Mouse (Mus musculus) liver, embryonic 11.5 days (tissue): ENCODE results near the gene Rhcg. TPM values are rescaled to one million over a fixed set of nuclear protein-coding genes. Genes with fewer than 3 reads are reported as not detected.

Experiments
- ATAC-seq: fragments of 200-750 bp; cut with Nextera tagmentation; replicated peaks from 2 replicates; pipeline ENCODE4 v1.8.0; 2017; ENCODE audit warnings: moderate number of reproducible peaks, mild to moderate bottlenecking, moderate TSS enrichment, moderate library complexity; ENCODE audit not compliant: low FRiP score
- DNase-seq: peaks from one replicate; pipeline ENCODE4 v3.0.0-alpha.2; 2017; ENCODE audit warnings: low spot score
- H3K27ac ChIP-seq: fragments of 300-500 bp; sonication (generic); 2 replicates; pipeline ENCODE4 v1.5.1; 2014; ENCODE audit warnings: mild to moderate bottlenecking, low read depth, low read length, control low read depth
- H3K27me3 ChIP-seq: fragments of 300-500 bp; sonication (generic); replicated peaks from 2 replicates; pipeline ENCODE4 v1.6.1; 2014; ENCODE audit warnings: low read length, mixed read lengths; ENCODE audit not compliant: control insufficient read depth, insufficient read depth
- H3K36me3 ChIP-seq: fragments of 300-500 bp; sonication (generic); 2 replicates; pipeline ENCODE4 v1.6.1; 2014; ENCODE audit warnings: mild to moderate bottlenecking, low read length, moderate library complexity, mixed read lengths; ENCODE audit not compliant: control insufficient read depth, insufficient read depth
- H3K4me1 ChIP-seq: fragments of 300-500 bp; sonication (generic); replicated peaks from 2 replicates; pipeline ENCODE4 v1.6.1; 2014; ENCODE audit warnings: low read length, mixed read lengths; ENCODE audit not compliant: control insufficient read depth, insufficient read depth
- H3K4me2 ChIP-seq: fragments of 300-500 bp; sonication (generic); 2 replicates; pipeline ENCODE4 v1.6.1; 2014; ENCODE audit warnings: mild to moderate bottlenecking, control low read depth, moderate library complexity
- H3K4me3 ChIP-seq: fragments of 300-500 bp; sonication (generic); 2 replicates; pipeline ENCODE4 v1.5.1; 2014; ENCODE audit warnings: low read depth, low read length, control low read depth
- H3K9ac ChIP-seq: fragments of 300-500 bp; sonication (generic); 2 replicates; pipeline ENCODE4 v1.6.1; 2014; ENCODE audit warnings: low read depth, low read length, control low read depth
- H3K9me3 ChIP-seq: fragments of 300-500 bp; sonication (generic); 2 replicates; pipeline ENCODE4 v1.6.1; 2016; ENCODE audit warnings: low read length, inconsistent platforms, mixed read lengths; ENCODE audit not compliant: control insufficient read depth
- WGBS: fragments of 180-500 bp; shearing (Covaris S2); extraction: QIAGEN DNeasy Blood & Tissue Kit; methylation state at CpG from one replicate; pipeline ENCODE4 v1.1.7; 2014; 5-methylcytosine and 5-hydroxymethylcytosine counted together
- polyA plus RNA-seq: library from polyadenylated mRNA; unstranded; fragments of >200 nt; fragmentation: Nextera tagmentation; extraction: Ambion mirVana; gene quantifications from 2 replicates; pipeline ENCODE4 v1.2.1, GENCODE M21; 2014

Rhcg gene
- polyA plus RNA-seq, 1 experiment from 2014 or later = not detected

GRCm38 (mm10) chr7:79647233-79647632 lies 29.8 kb upstream of the Rhcg start:
- H3K9ac ChIP-seq = no peak overlapping the region
- 0 out of 2 replicates have a peak, but pooled peaks cover 2% of the 10 kb centered on the region for H3K27me3 ChIP-seq
- no peaks in the 10 kb centered on the region for H3K9me3 ChIP-seq
- H3K4me2 ChIP-seq = no peak overlapping the region
- H3K27ac ChIP-seq = no peak overlapping the region
- H3K4me1 ChIP-seq = no peaks in the 10 kb centered on the region
- no peaks in the 10 kb centered on the region for H3K36me3 ChIP-seq
- H3K4me3 ChIP-seq = no peak overlapping the region
- ATAC-seq = no peak
- WGBS = 75% methylated on average over 3 of the region's 3 CpGs
- DNase-seq = no peak

- Histone ChIP-seq H3K9ac (no peak overlapping the region), H3K4me2 (no peak overlapping the region), H3K4me1 (no peaks in the 10 kb centered on the region), H3K36me3 (no peaks in the 10 kb centered on the region), H3K9me3 (no peaks in the 10 kb centered on the region), H3K27ac (no peak overlapping the region), H3K4me3 (no peak overlapping the region), H3K27me3 (peaks cover 10% of the 10 kb centered on the region)
- DNase-seq (no peak), ATAC-seq (no peak)
- WGBS = 25% methylated on average over 13 of the region's 13 CpGs
These were observed 14.4 kb upstream of the Rhcg start for GRCm38 (mm10) chr7:79631773-79632348.

DNA sequence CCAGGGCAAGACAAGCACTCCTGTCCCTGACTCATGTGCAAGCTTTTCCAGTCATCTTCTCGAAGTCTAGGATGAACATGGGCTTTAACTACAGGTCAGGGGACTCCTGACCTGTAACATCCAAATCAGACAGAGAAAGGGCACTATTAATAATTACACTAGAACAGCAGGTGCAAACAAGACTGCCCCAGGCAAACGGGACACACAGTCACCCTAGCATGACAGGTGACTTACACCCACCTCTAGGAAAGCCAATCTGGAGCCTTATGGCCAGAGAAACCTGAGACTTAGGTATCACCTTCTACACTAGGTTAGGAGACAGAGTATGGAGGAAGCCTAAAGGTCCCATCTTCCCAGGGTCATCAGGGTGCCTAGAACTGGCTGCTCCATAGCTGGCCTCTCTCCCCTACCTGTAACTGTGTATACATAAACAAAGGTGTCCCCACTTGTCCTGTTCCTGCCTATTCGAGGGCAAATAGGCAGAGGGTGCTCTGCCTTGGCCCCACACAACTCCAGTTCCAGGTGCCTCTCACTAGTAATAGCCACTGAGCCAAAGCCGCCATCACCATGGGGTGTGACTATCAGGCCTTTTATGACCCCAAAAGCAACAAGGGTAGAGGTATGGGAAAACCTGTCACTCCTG lies 10.9 kb upstream of the Rhcg start:
- no peaks in the 10 kb centered on the region for H3K9me3 ChIP-seq
- ATAC-seq (no peak), DNase-seq (no peak)
- H3K36me3 ChIP-seq = no peaks in the 10 kb centered on the region
- WGBS = 70% methylated on average over 4 of the region's 4 CpGs
- no peak overlapping the region for H3K27ac ChIP-seq
- no peak overlapping the region for H3K4me2 ChIP-seq
- no peak overlapping the region for H3K4me3 ChIP-seq
- H3K9ac ChIP-seq = no peak overlapping the region
- peaks cover 7% of the 10 kb centered on the region for H3K27me3 ChIP-seq
- no peaks in the 10 kb centered on the region for H3K4me1 ChIP-seq

GRCm38 (mm10) chr7:79626170-79626569 lies 8.7 kb upstream of the Rhcg start:
- 74% methylated on average over 5 of the region's 5 CpGs for WGBS
- Histone ChIP-seq H3K36me3 (no peaks in the 10 kb centered on the region), H3K4me3 (no peak overlapping the region), H3K4me2 (no peak overlapping the region), H3K27me3 (no peaks in the 10 kb centered on the region), H3K9ac (no peak overlapping the region), H3K9me3 (no peaks in the 10 kb centered on the region), H3K27ac (no peak overlapping the region), H3K4me1 (no peaks in the 10 kb centered on the region)
- DNase-seq (no peak), ATAC-seq (no peak)

DNA sequence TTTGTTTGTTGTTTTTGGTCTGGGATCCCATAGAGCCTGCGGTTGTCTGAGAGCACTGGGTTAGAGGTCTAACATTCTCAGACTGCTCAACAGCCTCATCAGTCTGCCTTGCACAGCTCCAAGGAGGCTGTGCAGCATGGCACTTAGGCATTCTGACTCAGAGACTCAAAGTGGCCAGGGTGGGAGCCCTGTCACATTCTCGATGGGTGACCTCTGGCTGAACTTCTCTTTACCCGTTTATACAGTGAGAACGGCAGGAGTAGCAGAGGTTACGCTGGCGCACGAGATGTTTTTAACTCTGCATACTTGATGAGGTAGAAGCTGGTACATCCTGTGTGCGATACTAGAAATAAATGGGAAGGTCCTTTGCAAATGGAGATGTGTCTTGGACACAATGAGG lies 5.6 kb upstream of the Rhcg start:
- Histone ChIP-seq H3K4me2 (no peak overlapping the region), H3K27ac (no peak overlapping the region), H3K27me3 (peaks cover 2% of the 10 kb centered on the region; the same call in 1 of the 2 replicates), H3K9ac (no peak overlapping the region), H3K4me1 (no peaks in the 10 kb centered on the region), H3K36me3 (no peaks in the 10 kb centered on the region), H3K9me3 (no peaks in the 10 kb centered on the region), H3K4me3 (no peak overlapping the region)
- 70% methylated on average over 8 of the region's 8 CpGs for WGBS
- DNase-seq = no peak
- no peak for ATAC-seq

DNA sequence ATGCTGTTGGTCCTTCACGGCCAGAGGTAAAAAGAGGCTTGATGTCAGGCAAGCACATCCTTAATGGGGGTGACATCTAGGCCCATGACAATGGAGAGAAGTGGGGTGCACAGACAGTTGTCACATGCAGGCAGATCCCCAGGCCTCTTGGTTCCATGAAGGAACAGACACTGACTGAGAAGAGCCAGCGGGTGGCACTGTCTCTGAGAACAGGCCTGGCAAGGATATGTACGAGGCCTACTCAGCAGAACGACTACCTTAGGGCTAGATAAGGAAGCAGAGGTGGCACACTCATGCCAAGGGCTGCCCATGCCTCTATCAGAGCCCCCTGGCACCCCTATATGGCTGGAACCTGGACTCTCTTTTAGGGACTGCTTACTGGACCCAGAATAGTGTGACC lies 2.0 kb upstream of the Rhcg start:
- no peaks in the 10 kb centered on the region for H3K9me3 ChIP-seq
- no peak for ATAC-seq
- no peak for DNase-seq
- H3K27me3 ChIP-seq = peaks cover 36% of the 10 kb centered on the region
- H3K4me2 ChIP-seq = no peak overlapping the region
- 57% methylated on average over 4 of the region's 4 CpGs for WGBS
- no peak overlapping the region for H3K27ac ChIP-seq
- H3K4me3 ChIP-seq = no peak overlapping the region
- H3K4me1 ChIP-seq = no peaks in the 10 kb centered on the region
- H3K36me3 ChIP-seq = no peaks in the 10 kb centered on the region
- no peak overlapping the region for H3K9ac ChIP-seq

DNA sequence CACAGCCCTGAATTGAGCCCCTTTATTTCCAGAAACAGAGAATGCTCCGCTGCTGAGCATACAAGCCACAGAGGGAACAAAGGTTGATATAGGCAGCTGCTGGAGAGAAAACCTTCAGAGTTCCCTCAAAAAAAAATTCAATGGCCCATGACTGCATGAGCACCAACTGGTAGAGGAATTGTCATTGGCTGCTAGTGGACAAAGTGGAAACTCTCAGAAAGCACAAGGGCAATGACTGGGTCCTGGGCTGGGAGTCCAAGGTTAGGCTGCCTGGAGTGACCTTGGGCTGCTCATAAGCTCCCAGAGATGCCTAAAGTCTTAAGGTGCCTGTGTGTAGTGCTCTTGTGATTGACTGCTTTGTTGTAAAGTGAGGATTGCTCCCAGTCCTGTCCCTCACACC lies 1.5 kb downstream of the Rhcg start:
- Histone ChIP-seq H3K4me1 (no peaks in the 10 kb centered on the region), H3K9ac (no peak overlapping the region), H3K4me3 (no peak overlapping the region), H3K27me3 (peaks cover 47% of the 10 kb centered on the region), H3K27ac (no peak overlapping the region), H3K4me2 (no peak overlapping the region), H3K36me3 (no peaks in the 10 kb centered on the region), H3K9me3 (no peaks in the 10 kb centered on the region)
- no peak for ATAC-seq
- no peak for DNase-seq
- 59% methylated on average over 1 of the region's 1 CpGs for WGBS

GRCm38 (mm10) chr7:79615008-79615407 lies 2.4 kb downstream of the Rhcg start:
- ATAC-seq (no peak), DNase-seq (no peak)
- Histone ChIP-seq H3K27me3 (peaks cover 49% of the 10 kb centered on the region), H3K4me2 (no peak overlapping the region), H3K4me1 (no peaks in the 10 kb centered on the region), H3K36me3 (no peaks in the 10 kb centered on the region), H3K9me3 (no peaks in the 10 kb centered on the region), H3K9ac (no peak overlapping the region), H3K4me3 (no peak overlapping the region), H3K27ac (no peak overlapping the region)
- WGBS = 74% methylated on average over 4 of the region's 4 CpGs

DNA sequence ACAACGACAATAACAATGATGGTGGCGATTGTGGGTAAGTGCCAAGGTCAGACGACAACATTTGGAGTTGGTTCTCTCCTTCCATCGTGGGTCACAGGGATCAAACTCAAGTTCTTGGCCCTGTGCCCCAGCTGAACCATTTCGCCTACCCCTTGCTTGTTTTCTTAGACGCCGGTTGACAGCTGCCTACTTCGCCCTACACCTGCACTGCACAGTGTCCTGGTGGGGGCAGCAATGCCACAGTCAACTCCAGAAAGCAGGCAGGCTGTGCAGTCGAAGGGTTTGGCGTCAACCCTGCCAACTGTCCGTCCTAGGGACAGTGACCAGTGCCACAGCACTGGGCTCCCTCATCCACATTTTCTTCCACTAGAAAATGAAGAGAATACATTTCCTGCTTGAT lies 4.1 kb downstream of the Rhcg start:
- no peak overlapping the region for H3K4me2 ChIP-seq
- no peak overlapping the region for H3K27ac ChIP-seq
- DNase-seq = no peak
- ATAC-seq = no peak
- H3K27me3 ChIP-seq = peaks cover 54% of the 10 kb centered on the region
- H3K4me3 ChIP-seq = no peak overlapping the region
- no peak overlapping the region for H3K9ac ChIP-seq
- H3K9me3 ChIP-seq = no peaks in the 10 kb centered on the region
- H3K36me3 ChIP-seq = no peaks in the 10 kb centered on the region
- WGBS = 59% methylated on average over 11 of the region's 11 CpGs
- H3K4me1 ChIP-seq = no peaks in the 10 kb centered on the region
